Mouse (Mus musculus) bone marrow macrophage, adult 2 months (primary cell): ENCODE measurements around the gene Exoc2.

ENCODE experiments used
- CTCF ChIP-seq: IDR thresholded peaks from 2 replicates; pipeline ENCODE4 v1.5.1; 2012; ENCODE audit warnings: low read depth, mild to moderate bottlenecking, low read length, moderate library complexity
- POLR2A ChIP-seq: IDR thresholded peaks from 2 replicates; pipeline ENCODE4 v1.6.1; 2012; ENCODE audit warnings: mild to moderate bottlenecking, low read depth, low read length, borderline replicate concordance

- TF ChIP-seq CTCF (no peak), POLR2A (no peak)
Measured at GRCm38 (mm10) chr13:30891223-30891622, 82.7 kb downstream of the Exoc2 start.
